In genomic region chr5:113790453-113791196, GRCm38 (mm10) we compare ENCODE assay signal across 12 mouse cellular contexts. TPM values are rescaled to one million over a fixed set of nuclear protein-coding genes. Genes with fewer than 3 reads are reported as not detected.
DNase-seq lines count a peak whose midpoint lies in the region; ATAC-seq and TF ChIP-seq lines count a peak whose summit lies in the region.
"Had no signal": no experiment of that assay in that cellular context is flagged by ENCODE, and none has a peak within 500 bp of the region (broad histone marks: within the 10 kb centered on the region; RNA-seq: fewer than 3 reads in every experiment).

No protein-coding gene starts in this region.

- peaks cover 27% of the 10 kb centered on the region for H3K4me1 ChIP-seq in intestine, embryonic 15.5 days (replicated peaks)
- H3K4me1 ChIP-seq in intestine, postnatal 0 days (replicated peaks; ENCODE audit: control insufficient read depth, insufficient read depth, low read length) = 0 out of 2 replicates have a peak, but pooled peaks cover 2% of the 10 kb centered on the region
- peaks cover 28% of the 10 kb centered on the region for H3K4me1 ChIP-seq in kidney, embryonic 14.5 days (ENCODE audit: control insufficient read depth, insufficient read depth, low read length)
- H3K4me1 ChIP-seq in liver, adult 2 months (ENCODE audit: control insufficient read depth, insufficient read depth, low read length) = peaks cover 6% of the 10 kb centered on the region
- H3K4me1 ChIP-seq: forebrain, embryonic 15.5 days had no signal

- H3K79me2 ChIP-seq in liver, adult 2 months (ENCODE audit: control insufficient read depth, insufficient read depth, low read length) = no peaks in the 10 kb centered on the region

- no peaks in the 10 kb centered on the region for H3K27me3 ChIP-seq in intestine, embryonic 15.5 days (replicated peaks)
- H3K27me3 ChIP-seq in intestine, postnatal 0 days (replicated peaks; ENCODE audit: control insufficient read depth, insufficient read depth, low read length) = no peaks in the 10 kb centered on the region
- no peaks in the 10 kb centered on the region for H3K27me3 ChIP-seq in kidney, embryonic 14.5 days (ENCODE audit: control insufficient read depth, insufficient read depth, low read length)
- H3K27me3 ChIP-seq in liver, adult 2 months (ENCODE audit: control insufficient read depth, insufficient read depth, low read length) = no peaks in the 10 kb centered on the region
- H3K27me3 ChIP-seq: forebrain, embryonic 15.5 days had no signal

- TF ChIP-seq CTCF in intestine, postnatal 0 days (IDR thresholded peaks at IDR 0.05; ENCODE audit: low read depth) = no peak
- no peak for TF ChIP-seq CTCF in liver, adult 2 months (IDR thresholded peaks at IDR 0.05; ENCODE audit: low read depth, low read length)

- TF ChIP-seq POLR2A in liver, adult 2 months (IDR thresholded peaks at IDR 0.05; ENCODE audit: extremely low read depth, insufficient read depth, low read length) = no peak

- H3K27ac ChIP-seq in intestine, embryonic 15.5 days = peak overlapping the region; percentile 27; the same call in 1 of the 2 replicates
- no peak overlapping the region for H3K27ac ChIP-seq in intestine, postnatal 0 days (ENCODE audit: low read depth, low read length)
- H3K27ac ChIP-seq in kidney, embryonic 14.5 days (ENCODE audit: low read depth, low read length) = peak overlapping the region; percentile 18; the same call in 1 of the 2 replicates
- peak overlapping the region; percentile 13; the same call in 1 of the 2 replicates for H3K27ac ChIP-seq in liver, adult 2 months (replicated peaks; ENCODE audit: insufficient read depth, low read depth, low read length)
- H3K27ac ChIP-seq: forebrain, embryonic 15.5 days had no signal

- peak; percentile 55 for ATAC-seq in intestine, embryonic 15.5 days
- ATAC-seq in intestine, postnatal 0 days = no peak
- no peak for ATAC-seq in kidney, embryonic 14.5 days (ENCODE audit: low FRiP score, low TSS enrichment)
- ATAC-seq in megakaryocyte progenitor cell, adult 5-6 weeks (replicated peaks; ENCODE audit: poor library complexity) = peak; percentile 28
- ATAC-seq: forebrain, embryonic 15.5 days; hindbrain, embryonic 16.5 days had no signal

- H3K4me3 ChIP-seq in intestine, embryonic 15.5 days (replicated peaks) = no peak overlapping the region
- H3K4me3 ChIP-seq in intestine, postnatal 0 days (ENCODE audit: low read depth, low read length) = no peak overlapping the region
- no peak overlapping the region for H3K4me3 ChIP-seq in kidney, embryonic 14.5 days (ENCODE audit: low read length)
- no peak overlapping the region for H3K4me3 ChIP-seq in liver, adult 2 months (ENCODE audit: insufficient read depth, low read depth, low read length)
- H3K4me3 ChIP-seq: forebrain, embryonic 15.5 days; heart, embryonic 10.5 days had no signal

- peak; percentile 84 for DNase-seq in liver, adult 2 months (ENCODE audit: extremely low read depth, low read depth, low spot score)
- no peak for DNase-seq in layer of hippocampus, adult 18-20 months (ENCODE audit: low spot score in 2 of 2)
- DNase-seq in gastrocnemius, adult 18-20 months (ENCODE audit: low spot score) = no peak
- no peak for DNase-seq in thymus, adult 18-20 months
- DNase-seq: retina, postnatal 1 day had no signal

- no peaks in the 10 kb centered on the region for H3K9me3 ChIP-seq in intestine, embryonic 15.5 days
- no peaks in the 10 kb centered on the region for H3K9me3 ChIP-seq in intestine, postnatal 0 days (ENCODE audit: control insufficient read depth)
- H3K9me3 ChIP-seq in kidney, embryonic 14.5 days (ENCODE audit: control insufficient read depth, low read length) = no peaks in the 10 kb centered on the region
- H3K9me3 ChIP-seq: forebrain, embryonic 15.5 days; heart, embryonic 10.5 days had no signal

- H3K9ac ChIP-seq in intestine, embryonic 15.5 days = no peak overlapping the region
- no peak overlapping the region for H3K9ac ChIP-seq in intestine, postnatal 0 days (ENCODE audit: low read depth, low read length)
- no peak overlapping the region for H3K9ac ChIP-seq in kidney, embryonic 14.5 days (ENCODE audit: low read depth, low read length)
- no peak overlapping the region for H3K9ac ChIP-seq in liver, adult 2 months (ENCODE audit: low read depth, low read length)
- H3K9ac ChIP-seq: forebrain, embryonic 15.5 days had no signal

- WGBS in intestine, embryonic 15.5 days = 50% methylated on average over 11 of the region's 11 CpGs
- 37% methylated on average over 10 of the region's 11 CpGs for WGBS in intestine, postnatal 0 days
- WGBS in kidney, embryonic 14.5 days = 46% methylated on average over 11 of the region's 11 CpGs
- WGBS in liver, adult 2 months = 31% methylated on average over 11 of the region's 11 CpGs

- H3K36me3 ChIP-seq in intestine, embryonic 15.5 days = no peaks in the 10 kb centered on the region
- 0 out of 2 replicates have a peak, but pooled peaks cover 5% of the 10 kb centered on the region for H3K36me3 ChIP-seq in intestine, postnatal 0 days (ENCODE audit: control insufficient read depth, insufficient read depth)
- H3K36me3 ChIP-seq in kidney, embryonic 14.5 days (ENCODE audit: control insufficient read depth, insufficient read depth, low read length) = peaks cover 5% of the 10 kb centered on the region; the same call in 1 of the 2 replicates
- no peaks in the 10 kb centered on the region for H3K36me3 ChIP-seq in liver, adult 2 months (ENCODE audit: control insufficient read depth, insufficient read depth, low read length)
- H3K36me3 ChIP-seq: forebrain, embryonic 15.5 days had no signal

- peak overlapping the region; percentile 11; the same call in 1 of the 2 replicates for H3K4me2 ChIP-seq in intestine, embryonic 15.5 days (replicated peaks)
- H3K4me2 ChIP-seq in intestine, postnatal 0 days (replicated peaks; ENCODE audit: low read depth) = no peak overlapping the region
- no peak overlapping the region for H3K4me2 ChIP-seq in kidney, embryonic 14.5 days (replicated peaks; ENCODE audit: low read depth, low read length)
- H3K4me2 ChIP-seq: forebrain, embryonic 15.5 days had no signal

RNA-seq across cellular contexts. Expression of gene Tmem119, which starts 9.7 kb away (rescaled TPM):
- polyA plus RNA-seq in intestine, embryonic 15.5 days (2015; fragmentation: Nextera tagmentation; extraction: Ambion mirVana) = 57.5 and 61.9 TPM in 2 replicates
- polyA plus RNA-seq in intestine, postnatal 0 days (2015; fragmentation: Nextera tagmentation; extraction: Ambion mirVana) = 21.1 and 23.0 TPM in 2 replicates
- 17.6 and 24.8 TPM in 2 replicates for polyA plus RNA-seq in kidney, embryonic 14.5 days (2014; fragmentation: Nextera tagmentation; extraction: Ambion mirVana)
- 0.27 and 0.46 TPM in 2 replicates for total RNA-seq in liver, adult 2 months (2014; rRNA removed)
- polyA plus RNA-seq in liver, adult 2 months (2012; rRNA removed) = 0.73 and 0.83 TPM in 2 replicates
- 6.5 and 7.2 TPM in 2 replicates for total RNA-seq in megakaryocyte progenitor cell, adult 5-6 weeks (2015)
- 5.6 and 8.2 TPM in 2 replicates for total RNA-seq in megakaryocyte progenitor cell, adult 5-6 weeks (2017)
- total RNA-seq in layer of hippocampus, adult 18-20 months (2021) = 10 to 100 TPM; 25.9 to 29.0 TPM
- total RNA-seq in gastrocnemius, adult 18-20 months (2021) = 1 to 10 TPM in 1 of 2 experiments, under 1 TPM in 1; 0.93 to 1.1 TPM

RNA-seq across cellular contexts. Expression of gene Iscu, which starts 18.1 kb away (rescaled TPM):
- polyA plus RNA-seq in intestine, embryonic 15.5 days (2015; fragmentation: Nextera tagmentation; extraction: Ambion mirVana) = 107 and 115 TPM in 2 replicates
- polyA plus RNA-seq in intestine, postnatal 0 days (2015; fragmentation: Nextera tagmentation; extraction: Ambion mirVana) = 133 and 145 TPM in 2 replicates
- 106 and 129 TPM in 2 replicates for polyA plus RNA-seq in kidney, embryonic 14.5 days (2014; fragmentation: Nextera tagmentation; extraction: Ambion mirVana)
- total RNA-seq in liver, adult 2 months (2014; rRNA removed) = 121 and 133 TPM in 2 replicates
- 104 and 121 TPM in 2 replicates for polyA plus RNA-seq in liver, adult 2 months (2012; rRNA removed)
- total RNA-seq in megakaryocyte progenitor cell, adult 5-6 weeks (2015) = 108 TPM in 2 replicates
- 87.2 and 98.4 TPM in 2 replicates for total RNA-seq in megakaryocyte progenitor cell, adult 5-6 weeks (2017)
- total RNA-seq in layer of hippocampus, adult 18-20 months (2021) = 100 to 1,000 TPM; 128 to 132 TPM
- total RNA-seq in gastrocnemius, adult 18-20 months (2021) = 100 to 1,000 TPM; 159 to 182 TPM

RNA-seq across cellular contexts. Expression of gene Sart3, which starts 18.3 kb away (rescaled TPM):
- polyA plus RNA-seq in intestine, embryonic 15.5 days (2015; fragmentation: Nextera tagmentation; extraction: Ambion mirVana) = 40.2 and 43.8 TPM in 2 replicates
- polyA plus RNA-seq in intestine, postnatal 0 days (2015; fragmentation: Nextera tagmentation; extraction: Ambion mirVana) = 9.1 and 9.2 TPM in 2 replicates
- polyA plus RNA-seq in kidney, embryonic 14.5 days (2014; fragmentation: Nextera tagmentation; extraction: Ambion mirVana) = 30.0 and 53.0 TPM in 2 replicates
- 6.0 and 7.7 TPM in 2 replicates for total RNA-seq in liver, adult 2 months (2014; rRNA removed)
- polyA plus RNA-seq in liver, adult 2 months (2012; rRNA removed) = 6.3 and 9.0 TPM in 2 replicates
- total RNA-seq in megakaryocyte progenitor cell, adult 5-6 weeks (2015) = 16.2 and 17.2 TPM in 2 replicates
- total RNA-seq in megakaryocyte progenitor cell, adult 5-6 weeks (2017) = 26.0 and 37.7 TPM in 2 replicates
- 10 to 100 TPM; 48.3 to 49.3 TPM for total RNA-seq in layer of hippocampus, adult 18-20 months (2021)
- total RNA-seq in gastrocnemius, adult 18-20 months (2021) = 1 to 10 TPM; 6.8 to 8.3 TPM

RNA-seq across cellular contexts. Expression of gene Selplg, which starts 41.8 kb away (rescaled TPM):
- 3.4 and 4.4 TPM in 2 replicates for polyA plus RNA-seq in intestine, embryonic 15.5 days (2015; fragmentation: Nextera tagmentation; extraction: Ambion mirVana)
- 2.9 and 3.2 TPM in 2 replicates for polyA plus RNA-seq in intestine, postnatal 0 days (2015; fragmentation: Nextera tagmentation; extraction: Ambion mirVana)
- 1.2 and 1.4 TPM in 2 replicates for polyA plus RNA-seq in kidney, embryonic 14.5 days (2014; fragmentation: Nextera tagmentation; extraction: Ambion mirVana)
- 1.1 and 2.3 TPM in 2 replicates for total RNA-seq in liver, adult 2 months (2014; rRNA removed)
- polyA plus RNA-seq in liver, adult 2 months (2012; rRNA removed) = 5.4 and 6.2 TPM in 2 replicates
- total RNA-seq in megakaryocyte progenitor cell, adult 5-6 weeks (2015) = 244 and 245 TPM in 2 replicates
- total RNA-seq in megakaryocyte progenitor cell, adult 5-6 weeks (2017) = 82.0 and 99.0 TPM in 2 replicates
- total RNA-seq in layer of hippocampus, adult 18-20 months (2021) = 10 to 100 TPM; 34.7 to 38.4 TPM
- under 1 TPM; 0.85 to 0.87 TPM for total RNA-seq in gastrocnemius, adult 18-20 months (2021)

RNA-seq across cellular contexts. Expression of gene Ficd, which starts 55.0 kb away (rescaled TPM):
- 5.4 and 6.2 TPM in 2 replicates for polyA plus RNA-seq in intestine, embryonic 15.5 days (2015; fragmentation: Nextera tagmentation; extraction: Ambion mirVana)
- polyA plus RNA-seq in intestine, postnatal 0 days (2015; fragmentation: Nextera tagmentation; extraction: Ambion mirVana) = 4.6 and 5.0 TPM in 2 replicates
- 2.2 and 4.3 TPM in 2 replicates for polyA plus RNA-seq in kidney, embryonic 14.5 days (2014; fragmentation: Nextera tagmentation; extraction: Ambion mirVana)
- total RNA-seq in liver, adult 2 months (2014; rRNA removed) = 2.5 and 2.6 TPM in 2 replicates
- polyA plus RNA-seq in liver, adult 2 months (2012; rRNA removed) = 6.6 and 7.2 TPM in 2 replicates
- 2.5 and 3.1 TPM in 2 replicates for total RNA-seq in megakaryocyte progenitor cell, adult 5-6 weeks (2015)
- total RNA-seq in megakaryocyte progenitor cell, adult 5-6 weeks (2017) = 1.5 and 2.6 TPM in 2 replicates
- total RNA-seq in layer of hippocampus, adult 18-20 months (2021) = 10 to 100 TPM; 13.4 to 14.1 TPM
- 1 to 10 TPM; 8.8 to 8.9 TPM for total RNA-seq in gastrocnemius, adult 18-20 months (2021)

Comparison
In these comparisons a context has a peak if more than half of its experiments do, and no peak if none do; other contexts are left out.
1. ATAC-seq: peak in intestine, embryonic 15.5 days (single experiment) and megakaryocyte progenitor cell, adult 5-6 weeks (single experiment); none in intestine, postnatal 0 days (single experiment) and kidney, embryonic 14.5 days (single experiment).